Mouse (Mus musculus): ENCODE data around the gene Tbxa2r.

Gene Tbxa2r

GRCm38 (mm10) chr10:81300352-81300907 lies 28.1 kb upstream of the Tbxa2r start:
- DNase-seq = peak; percentile 78

GRCm38 (mm10) chr10:81301321-81301720 lies 27.2 kb upstream of the Tbxa2r start:
- DNase-seq = no peak

- DNase-seq = no peak
Measured at GRCm38 (mm10) chr10:81302288-81302687, 26.2 kb upstream of the Tbxa2r start.

GRCm38 (mm10) chr10:81302781-81303218 lies 25.7 kb upstream of the Tbxa2r start:
- peak; percentile 61 for DNase-seq

GRCm38 (mm10) chr10:81303258-81303657 lies 25.3 kb upstream of the Tbxa2r start:
- no peak for DNase-seq

GRCm38 (mm10) chr10:81303761-81304160 lies 24.8 kb upstream of the Tbxa2r start:
- DNase-seq = no peak

- peak; percentile 68 for DNase-seq
Measured at GRCm38 (mm10) chr10:81304597-81305238, 23.8 kb upstream of the Tbxa2r start.

- DNase-seq = no peak
Measured at GRCm38 (mm10) chr10:81305663-81306062, 22.9 kb upstream of the Tbxa2r start.

- DNase-seq = no peak
Measured at GRCm38 (mm10) chr10:81306173-81306668, 22.3 kb upstream of the Tbxa2r start.

GRCm38 (mm10) chr10:81306837-81307682 lies 21.5 kb upstream of the Tbxa2r start:
- no peak for DNase-seq

- DNase-seq = no peak
Measured at GRCm38 (mm10) chr10:81309571-81309970, 19.0 kb upstream of the Tbxa2r start.

- no peak for DNase-seq
Measured at GRCm38 (mm10) chr10:81313581-81313980, 14.9 kb upstream of the Tbxa2r start.

- DNase-seq = no peak
Measured at GRCm38 (mm10) chr10:81314201-81314600, 14.3 kb upstream of the Tbxa2r start.

- no peak for DNase-seq
Measured at GRCm38 (mm10) chr10:81315587-81315986, 12.9 kb upstream of the Tbxa2r start.

- DNase-seq = peak; percentile 56
Measured at GRCm38 (mm10) chr10:81316338-81317060, 12.0 kb upstream of the Tbxa2r start.

GRCm38 (mm10) chr10:81317273-81317672 lies 11.3 kb upstream of the Tbxa2r start:
- peak; percentile 81 for DNase-seq

- peak; percentile 46 for DNase-seq
Measured at GRCm38 (mm10) chr10:81318589-81319329, 9.8 kb upstream of the Tbxa2r start.

GRCm38 (mm10) chr10:81319330-81319699 lies 9.2 kb upstream of the Tbxa2r start:
- no peak for DNase-seq

GRCm38 (mm10) chr10:81319741-81320549 lies 8.6 kb upstream of the Tbxa2r start:
- peak; percentile 98 for DNase-seq

- DNase-seq = peak; percentile 100
Measured at GRCm38 (mm10) chr10:81320550-81321347, 7.8 kb upstream of the Tbxa2r start, which contains the start of gene Cactin. Gene Cactin (plus strand): TSS chr10:81321103.
